ENCODE assay signal across 13 mouse cellular contexts in the genomic region with DNA sequence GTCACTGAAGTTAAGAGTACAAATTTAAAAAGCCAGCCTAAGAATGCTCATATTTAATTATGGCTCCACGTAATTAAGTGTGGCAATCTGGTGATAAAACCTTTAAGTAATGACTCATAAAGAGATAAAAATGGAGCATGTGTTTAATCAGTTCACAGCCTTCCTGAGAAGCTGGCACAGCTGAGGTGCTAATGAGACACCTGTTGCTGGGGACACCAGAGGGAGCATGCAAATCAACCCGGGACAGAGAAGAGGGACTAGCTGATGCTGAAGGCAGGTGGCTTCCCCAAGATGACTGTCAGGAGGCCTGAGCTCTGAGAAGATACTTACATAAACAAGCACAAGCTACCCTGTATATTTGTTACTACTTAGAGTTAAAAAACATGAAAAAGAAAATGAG.
DNase-seq lines count a peak whose midpoint lies in the region; ATAC-seq and TF ChIP-seq lines count a peak whose summit lies in the region.
"Had no signal": no experiment of that assay in that cellular context is flagged by ENCODE, and none has a peak within 500 bp of the region (broad histone marks: within the 10 kb centered on the region; RNA-seq: fewer than 3 reads in every experiment).

No protein-coding gene starts in this region.

- H3K4me3 ChIP-seq in liver, postnatal 0 days (ENCODE audit: low read depth, low read length): no peak overlapping the region
- H3K4me3 ChIP-seq: embryonic facial prominence, embryonic 15.5 days; hindbrain, embryonic 15.5 days had no signal

- H3K36me3 ChIP-seq in liver, postnatal 0 days (replicated peaks; ENCODE audit: insufficient read depth, low read length): no peaks in the 10 kb centered on the region
- H3K36me3 ChIP-seq: embryonic facial prominence, embryonic 15.5 days; hindbrain, embryonic 15.5 days had no signal

- no peak overlapping the region for H3K4me2 ChIP-seq in liver, postnatal 0 days (ENCODE audit: low read depth, low read length)
- H3K4me2 ChIP-seq: embryonic facial prominence, embryonic 15.5 days; hindbrain, embryonic 15.5 days had no signal

- WGBS in liver, postnatal 0 days (ENCODE audit: insufficient replicate concordance): 28% methylated on average over 2 of the region's 2 CpGs

- no peaks in the 10 kb centered on the region for H3K27me3 ChIP-seq in liver, postnatal 0 days (ENCODE audit: insufficient read depth, low read length)
- H3K27me3 ChIP-seq: embryonic facial prominence, embryonic 15.5 days; hindbrain, embryonic 15.5 days had no signal

- no peaks in the 10 kb centered on the region for H3K4me1 ChIP-seq in liver, postnatal 0 days (ENCODE audit: insufficient read depth)
- H3K4me1 ChIP-seq: embryonic facial prominence, embryonic 15.5 days; hindbrain, embryonic 15.5 days had no signal

- no peaks in the 10 kb centered on the region for H3K9me3 ChIP-seq in liver, postnatal 0 days (ENCODE audit: low read length)
- H3K9me3 ChIP-seq: embryonic facial prominence, embryonic 15.5 days; hindbrain, embryonic 15.5 days had no signal

- no peak overlapping the region for H3K27ac ChIP-seq in liver, postnatal 0 days (ENCODE audit: low read depth)
- H3K27ac ChIP-seq: embryonic facial prominence, embryonic 15.5 days; hindbrain, embryonic 15.5 days had no signal

- no peak for TF ChIP-seq EP300 in liver, postnatal 0 days (IDR thresholded peaks at IDR 0.05; ENCODE audit: low read depth)

- peak; percentile 36 for DNase-seq in A20 (ENCODE audit: low read depth, low spot score)
- DNase-seq in Muller cell, postnatal 12 days (ENCODE audit: inconsistent ontology term): peak; percentile 2
- peak; percentile 54 for DNase-seq in layer of hippocampus, adult 11-12 months (ENCODE audit: low spot score)
- DNase-seq in left cerebral cortex, postnatal 25 days (ENCODE audit: low spot score in 2 of 2): peak; percentile 35 to 42
- DNase-seq in spleen, postnatal 14 days (ENCODE audit: low spot score in 2 of 2): no peak
- DNase-seq in liver, postnatal 0 days: no peak
- DNase-seq in adrenal gland, postnatal 36 days: no peak
- DNase-seq: cerebellum, adult 11 months; heart, adult 18-20 months; kidney, postnatal 10 days; liver had no signal

- no peak overlapping the region for H3K9ac ChIP-seq in liver, postnatal 0 days (replicated peaks)
- H3K9ac ChIP-seq: embryonic facial prominence, embryonic 15.5 days; hindbrain, embryonic 15.5 days had no signal

- TF ChIP-seq CTCF in liver, postnatal 0 days (IDR thresholded peaks at IDR 0.05; ENCODE audit: low read depth): no peak

- ATAC-seq in liver, postnatal 0 days: no peak

- intact Hi-C loops in left cerebral cortex, postnatal 25 days (cut with DNase I): no loop called here

Comparison
In these comparisons a context has a peak if more than half of its experiments do, and no peak if none do; other contexts are left out.
1. DNase-seq: peak in A20 (single experiment), Muller cell, postnatal 12 days (single experiment), layer of hippocampus, adult 11-12 months (single experiment) and left cerebral cortex, postnatal 25 days (2 of 2); none in spleen, postnatal 14 days (0 of 2), liver, postnatal 0 days (single experiment) and adrenal gland, postnatal 36 days (0 of 2).